Mouse (Mus musculus) erythroblast, embryonic 14.5 days (primary cell): ENCODE results near the gene Vars.

Source experiments
- GATA1 ChIP-seq: IDR thresholded peaks from 2 replicates; pipeline ENCODE4 v1.6.1; 2012; ENCODE audit warnings: low read length, inconsistent platforms, mixed read lengths
- TAL1 ChIP-seq: IDR thresholded peaks from 3 replicates; pipeline ENCODE4 v1.6.1; 2012; ENCODE audit warnings: low read length, inconsistent platforms, mixed read lengths

DNA sequence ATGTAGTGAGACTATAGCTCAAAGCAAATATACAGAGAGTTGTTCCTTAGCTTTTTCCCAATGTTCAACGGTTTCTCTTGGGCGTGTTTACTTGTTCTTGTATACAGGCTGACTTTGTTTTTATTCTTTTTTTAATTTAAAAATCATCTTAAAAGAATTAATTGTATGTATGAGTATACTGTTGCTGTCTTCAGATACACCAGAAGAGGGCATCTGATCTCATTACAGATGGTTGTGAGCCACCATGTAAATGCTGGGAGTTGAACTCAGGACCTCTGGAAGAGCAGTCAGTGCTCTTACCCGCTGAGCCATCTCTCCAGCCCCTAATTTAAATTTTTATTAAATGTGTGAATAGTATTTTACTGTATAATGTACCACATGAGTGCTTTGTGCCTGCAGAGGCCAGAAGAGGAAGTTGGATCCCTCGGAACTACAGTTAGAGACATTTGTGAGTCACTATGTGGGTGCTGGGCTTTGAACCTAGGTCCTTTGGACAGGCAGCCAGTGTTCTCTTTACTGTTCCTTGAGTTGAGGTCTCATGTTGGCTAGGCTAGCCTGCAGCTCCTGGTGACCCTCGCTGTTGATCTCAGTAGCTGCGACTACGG is 6.7 kb downstream of the Vars start:
- TF ChIP-seq GATA1 = no peak
- TF ChIP-seq TAL1 = no peak
